Mouse (Mus musculus) ovary, adult 2 months (tissue): Measurements from ENCODE around the gene Clcf1. TPM values are rescaled to one million over a fixed set of nuclear protein-coding genes. Genes with fewer than 3 reads are reported as not detected.

Experiments used
- polyA plus RNA-seq: library from polyadenylated mRNA; depleted of rRNA; stranded (reverse); fragments of >200 nt; gene quantifications from 2 replicates; pipeline ENCODE4 v1.2.3, GENCODE M21; 2012; rRNA removed

The Clcf1 gene
- polyA plus RNA-seq: 39.8 and 49.9 TPM in 2 replicates

GRCm38 (mm10) chr19:4214071-4214770 lies at the start of gene Clcf1, which contains the start of gene AC109138.7:
Gene Clcf1 (plus strand): TSS chr19:4214238.
Gene AC109138.7 (plus strand): TSS chr19:4214357.

GRCm38 (mm10) chr19:4175368-4175947 lies 38.6 kb upstream of the Clcf1 start, which contains the start of gene Carns1:
Gene Carns1 (minus strand): TSS chr19:4175479.

GRCm38 (mm10) chr19:4190831-4191334 lies 23.2 kb upstream of the Clcf1 start, which contains the start of gene Tbc1d10c:
Gene Tbc1d10c (minus strand): TSS chr19:4191284.

GRCm38 (mm10) chr19:4191528-4192250 lies 22.3 kb upstream of the Clcf1 start, which contains the start of gene Ppp1ca:
Gene Ppp1ca (plus strand): TSS chr19:4192065.

GRCm38 (mm10) chr19:4201291-4201909 lies 12.6 kb upstream of the Clcf1 start, which contains the start of gene Rad9a:
Gene Rad9a (minus strand): TSS chr19:4201662.

GRCm38 (mm10) chr19:4231253-4232185 lies 17.5 kb downstream of the Clcf1 start, which contains the start of gene Pold4:
Gene Pold4 (plus strand): TSS chr19:4231899.

GRCm38 (mm10) chr19:4268566-4269361 lies 54.7 kb downstream of the Clcf1 start, which contains the start of gene Ssh3:
Gene Ssh3 (minus strand): TSS chr19:4269180.

Other genes starting within 250 kb of the Clcf1 start
- gene Aldh3b2, start 241.9 kb upstream of the Clcf1 start, polyA plus RNA-seq: 1.8 and 2.1 TPM in 2 replicates
- 26.4 and 39.5 TPM in 2 replicates for gene Acy3, start 227.7 kb upstream of the Clcf1 start, polyA plus RNA-seq
- not detected in 2 replicates for gene Tbx10, start 221.5 kb upstream of the Clcf1 start, polyA plus RNA-seq
- 21.4 and 31.4 TPM in 2 replicates for gene Nudt8, start 213.7 kb upstream of the Clcf1 start, polyA plus RNA-seq
- 2.0 and 3.0 TPM in 2 replicates for gene Gm49405, start 213.6 kb upstream of the Clcf1 start, polyA plus RNA-seq
- gene Doc2g, start 210.9 kb upstream of the Clcf1 start, polyA plus RNA-seq: 14.7 and 15.3 TPM in 2 replicates
- gene Ndufv1, start 201.4 kb upstream of the Clcf1 start, polyA plus RNA-seq: 114 and 130 TPM in 2 replicates
- gene Gstp1, start 176.3 kb upstream of the Clcf1 start, polyA plus RNA-seq: 602 and 633 TPM in 2 replicates
- gene Gstp2, start 168.2 kb upstream of the Clcf1 start, polyA plus RNA-seq: 19.2 and 19.7 TPM in 2 replicates
- 0.62 and 1.6 TPM in 2 replicates for gene Gstp3, start 154.7 kb upstream of the Clcf1 start, polyA plus RNA-seq
- not detected in 2 replicates for gene Cabp2, start 132.7 kb upstream of the Clcf1 start, polyA plus RNA-seq
- 282 and 353 TPM in 2 replicates for gene Cdk2ap2, start 117.1 kb upstream of the Clcf1 start, polyA plus RNA-seq
- gene Pitpnm1, start 114.2 kb upstream of the Clcf1 start, polyA plus RNA-seq: 140 and 151 TPM in 2 replicates
- gene Aip, start 88.4 kb upstream of the Clcf1 start, polyA plus RNA-seq: 123 and 142 TPM in 2 replicates
- gene Gpr152, start 74.5 kb upstream of the Clcf1 start, polyA plus RNA-seq: 0.10 and 0.18 TPM in 2 replicates
- 0.06 TPM in 1 of 2 replicates, not detected in the other for gene Cabp4, start 70.2 kb upstream of the Clcf1 start, polyA plus RNA-seq
- gene Coro1b, start 65.6 kb upstream of the Clcf1 start, polyA plus RNA-seq: 376 and 395 TPM in 2 replicates
- gene Ptprcap, start 60.6 kb upstream of the Clcf1 start, polyA plus RNA-seq: 32.6 and 49.4 TPM in 2 replicates
- gene Rps6kb2, start 50.9 kb upstream of the Clcf1 start, polyA plus RNA-seq: 34.0 and 51.7 TPM in 2 replicates
- 11.3 and 12.2 TPM in 2 replicates for gene Carns1, start 38.8 kb upstream of the Clcf1 start, polyA plus RNA-seq
- gene Tbc1d10c, start 23.0 kb upstream of the Clcf1 start, polyA plus RNA-seq: 5.6 and 6.3 TPM in 2 replicates
- 485 and 610 TPM in 2 replicates for gene Ppp1ca, start 22.2 kb upstream of the Clcf1 start, polyA plus RNA-seq
- 28.8 and 35.2 TPM in 2 replicates for gene Rad9a, start 12.6 kb upstream of the Clcf1 start, polyA plus RNA-seq
- gene AC109138.7, start 119 bp downstream of the Clcf1 start, polyA plus RNA-seq: not detected in 2 replicates
- gene Pold4, start 17.7 kb downstream of the Clcf1 start, polyA plus RNA-seq: 79.9 and 81.1 TPM in 2 replicates
- gene Ssh3, start 54.9 kb downstream of the Clcf1 start, polyA plus RNA-seq: 122 and 130 TPM in 2 replicates
- gene Ankrd13d, start 68.9 kb downstream of the Clcf1 start, polyA plus RNA-seq: 15.7 and 17.4 TPM in 2 replicates
- gene Grk2, start 92.0 kb downstream of the Clcf1 start, polyA plus RNA-seq: 98.5 and 101 TPM in 2 replicates
- 76.1 and 118 TPM in 2 replicates for gene Kdm2a, start 184.0 kb downstream of the Clcf1 start, polyA plus RNA-seq
- gene Rhod, start 225.2 kb downstream of the Clcf1 start, polyA plus RNA-seq: 28.5 and 31.8 TPM in 2 replicates